Mouse (Mus musculus): ENCODE results near the gene Zscan2.

DNA sequence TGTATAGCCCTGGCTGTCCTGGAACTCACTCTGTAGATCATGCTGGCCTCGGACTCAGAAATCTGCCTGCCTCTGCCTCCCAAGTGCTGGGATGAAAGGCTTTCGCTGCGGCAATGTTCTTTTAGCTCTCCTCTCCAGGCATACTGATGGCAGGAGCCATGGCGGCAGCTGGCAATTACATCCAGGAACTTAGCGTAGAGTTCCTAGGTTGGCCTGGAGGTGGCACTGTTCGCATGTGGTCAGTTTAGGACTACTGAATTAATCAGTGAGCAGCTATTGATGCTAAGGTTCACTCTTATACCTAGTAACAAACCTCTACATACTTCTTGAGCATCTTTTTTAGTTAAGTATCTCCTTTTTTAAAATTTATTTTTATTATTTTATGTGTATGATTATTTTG is 3.5 kb upstream of the Zscan2 start:
- TF ChIP-seq CTCF (IDR thresholded peaks at IDR 0.05; ENCODE audit: low read depth, low read length) = peak; percentile 76
- TF ChIP-seq GATA2 (IDR thresholded peaks at IDR 0.05; ENCODE audit: borderline replicate concordance, low read depth, low read length) = no peak
